30 mouse cellular contexts compared by ENCODE assay signal in genomic region chr12:3827771-3828170, GRCm38 (mm10). TPM values are rescaled to one million over a fixed set of nuclear protein-coding genes. Genes with fewer than 3 reads are reported as not detected.
DNase-seq lines count a peak whose midpoint lies in the region; ATAC-seq and TF ChIP-seq lines count a peak whose summit lies in the region.
"Had no signal": no experiment of that assay in that cellular context is flagged by ENCODE, and none has a peak within 500 bp of the region (broad histone marks: within the 10 kb centered on the region; RNA-seq: fewer than 3 reads in every experiment).

No protein-coding gene starts in this region.

- no peak overlapping the region for H3K9ac ChIP-seq in heart, embryonic 13.5 days
- H3K9ac ChIP-seq in heart, embryonic 11.5 days (ENCODE audit: low read depth, low read length): no peak overlapping the region
- no peak overlapping the region for H3K9ac ChIP-seq in heart, embryonic 15.5 days
- H3K9ac ChIP-seq in heart, postnatal 0 days (replicated peaks; ENCODE audit: low read depth, low read length): no peak overlapping the region
- H3K9ac ChIP-seq: embryonic facial prominence, embryonic 13.5 days; embryonic facial prominence, embryonic 15.5 days; forebrain, embryonic 12.5 days had no signal

- TF ChIP-seq EP300 in heart, postnatal 0 days (IDR thresholded peaks at IDR 0.05; ENCODE audit: low read depth): no peak

- no peak overlapping the region for H3K4me3 ChIP-seq in heart, embryonic 10.5 days
- H3K4me3 ChIP-seq in heart, embryonic 13.5 days: no peak overlapping the region
- no peak overlapping the region for H3K4me3 ChIP-seq in heart, embryonic 11.5 days (ENCODE audit: low read depth, low read length)
- H3K4me3 ChIP-seq in heart, embryonic 15.5 days: no peak overlapping the region
- no peak overlapping the region for H3K4me3 ChIP-seq in heart, postnatal 0 days (ENCODE audit: low read depth, low read length)
- H3K4me3 ChIP-seq: embryonic facial prominence, embryonic 13.5 days; embryonic facial prominence, embryonic 15.5 days; erythroblast, embryonic 14.5 days; forebrain, embryonic 10.5 days; forebrain, embryonic 12.5 days had no signal

- H3K27me3 ChIP-seq in heart, embryonic 10.5 days (ENCODE audit: insufficient read depth, poor library complexity, severe bottlenecking): no peaks in the 10 kb centered on the region
- H3K27me3 ChIP-seq in heart, embryonic 13.5 days (replicated peaks): no peaks in the 10 kb centered on the region
- no peaks in the 10 kb centered on the region for H3K27me3 ChIP-seq in heart, embryonic 11.5 days (ENCODE audit: control insufficient read depth, insufficient read depth, low read length)
- no peaks in the 10 kb centered on the region for H3K27me3 ChIP-seq in heart, embryonic 15.5 days
- H3K27me3 ChIP-seq in heart, postnatal 0 days (ENCODE audit: control insufficient read depth, insufficient read depth, low read length): no peaks in the 10 kb centered on the region
- H3K27me3 ChIP-seq: CH12.LX; embryonic facial prominence, embryonic 13.5 days; embryonic facial prominence, embryonic 15.5 days; forebrain, embryonic 12.5 days; Patski had no signal

- WGBS in heart, embryonic 10.5 days: 47% methylated on average over 5 of the region's 5 CpGs
- 41% methylated on average over 5 of the region's 5 CpGs for WGBS in heart, embryonic 13.5 days
- 51% methylated on average over 5 of the region's 5 CpGs for WGBS in heart, embryonic 11.5 days (ENCODE audit: insufficient replicate concordance)
- 63% methylated on average over 5 of the region's 5 CpGs for WGBS in heart, embryonic 15.5 days
- WGBS in heart, postnatal 0 days: 66% methylated on average over 5 of the region's 5 CpGs

- peak overlapping the region; percentile 17; the same call in 1 of the 2 replicates for H3K27ac ChIP-seq in heart, embryonic 10.5 days
- peak overlapping the region; percentile 37 for H3K27ac ChIP-seq in heart, embryonic 13.5 days (replicated peaks)
- no peak overlapping the region for H3K27ac ChIP-seq in heart, embryonic 11.5 days (ENCODE audit: low read depth, low read length)
- no peak overlapping the region for H3K27ac ChIP-seq in heart, embryonic 15.5 days
- H3K27ac ChIP-seq in heart, postnatal 0 days (ENCODE audit: low read depth): no peak overlapping the region
- H3K27ac ChIP-seq: embryonic facial prominence, embryonic 13.5 days; embryonic facial prominence, embryonic 15.5 days; forebrain, embryonic 10.5 days; forebrain, embryonic 12.5 days had no signal

- H3K9me3 ChIP-seq in heart, embryonic 10.5 days: no peaks in the 10 kb centered on the region
- no peaks in the 10 kb centered on the region for H3K9me3 ChIP-seq in heart, embryonic 13.5 days
- H3K9me3 ChIP-seq in heart, embryonic 11.5 days (replicated peaks; ENCODE audit: control insufficient read depth, low read length): no peaks in the 10 kb centered on the region
- no peaks in the 10 kb centered on the region for H3K9me3 ChIP-seq in heart, embryonic 15.5 days (replicated peaks)
- no peaks in the 10 kb centered on the region for H3K9me3 ChIP-seq in heart, postnatal 0 days (replicated peaks; ENCODE audit: control insufficient read depth, low read length)
- H3K9me3 ChIP-seq: embryonic facial prominence, embryonic 13.5 days; embryonic facial prominence, embryonic 15.5 days; forebrain, embryonic 10.5 days; forebrain, embryonic 12.5 days; G1E had no signal

- no peak for TF ChIP-seq CTCF in heart, postnatal 0 days (IDR thresholded peaks at IDR 0.05; ENCODE audit: low read depth)

- H3K4me1 ChIP-seq in heart, embryonic 10.5 days: peaks cover 59% of the 10 kb centered on the region
- peaks cover 69% of the 10 kb centered on the region for H3K4me1 ChIP-seq in heart, embryonic 13.5 days
- H3K4me1 ChIP-seq in heart, embryonic 11.5 days (ENCODE audit: control insufficient read depth, insufficient read depth, low read length): peaks cover 43% of the 10 kb centered on the region
- H3K4me1 ChIP-seq in heart, embryonic 15.5 days (replicated peaks): peaks cover 56% of the 10 kb centered on the region
- peaks cover 44% of the 10 kb centered on the region for H3K4me1 ChIP-seq in heart, postnatal 0 days (ENCODE audit: control insufficient read depth, insufficient read depth)

- H3K36me3 ChIP-seq in heart, embryonic 10.5 days: no peaks in the 10 kb centered on the region; the same call in 1 of the 2 replicates
- H3K36me3 ChIP-seq in heart, embryonic 13.5 days: 0 out of 2 replicates have a peak, but pooled peaks cover 4% of the 10 kb centered on the region
- no peaks in the 10 kb centered on the region for H3K36me3 ChIP-seq in heart, embryonic 11.5 days (ENCODE audit: control insufficient read depth, insufficient read depth, low read length)
- no peaks in the 10 kb centered on the region for H3K36me3 ChIP-seq in heart, embryonic 15.5 days
- H3K36me3 ChIP-seq in heart, postnatal 0 days (replicated peaks; ENCODE audit: control insufficient read depth, insufficient read depth, low read length): no peaks in the 10 kb centered on the region
- H3K36me3 ChIP-seq: forebrain, embryonic 10.5 days; forebrain, embryonic 12.5 days; G1E had no signal

- DNase-seq in heart, embryonic 10.5 days (ENCODE audit: low spot score): no peak
- no peak for DNase-seq in heart, postnatal 25 days (ENCODE audit: low spot score)
- no peak for DNase-seq in heart, adult 18-20 months
- DNase-seq in heart, postnatal 0 days (ENCODE audit: low spot score): no peak
- DNase-seq in heart, postnatal 10 days: no peak
- DNase-seq: adrenal gland, adult 8-10 months; adrenal gland, postnatal 14 days; adrenal gland, postnatal 36 days; B cell, adult 2 months; cerebellum, adult 11 months; cerebellum, adult 18-20 months; cerebellum, adult 8-10 months; cerebellum, adult 9-11 months; cerebellum, postnatal 14 days; cerebellum, postnatal 36 days; embryo, embryonic 11 days had no signal

- ATAC-seq in heart, embryonic 13.5 days (ENCODE audit: extremely low read depth, insufficient number of reproducible peaks, low FRiP score, low TSS enrichment): no peak
- ATAC-seq in heart, embryonic 11.5 days (replicated peaks; ENCODE audit: insufficient number of reproducible peaks, low FRiP score, low TSS enrichment): no peak
- ATAC-seq in heart, embryonic 15.5 days (replicated peaks; ENCODE audit: insufficient number of reproducible peaks, insufficient read depth, low FRiP score, low read depth): peak; percentile 56; the same call in 1 of the 2 replicates
- 0 out of 2 replicates have a peak, but pooled peaks have one; percentile 53 for ATAC-seq in heart, postnatal 0 days (ENCODE audit: insufficient read depth, low read depth)
- ATAC-seq: activated CD4-positive, CD25-positive, alpha-beta regulatory T cell, adult 4 months; CD4-positive, CD25-positive, alpha-beta regulatory T cell, adult 4 months; forebrain, embryonic 14.5 days; Patski had no signal

- intact Hi-C loops in heart, postnatal 25 days (cut with DNase I): no loop called here
- intact Hi-C loops in heart, postnatal 10 days (cut with DNase I): no loop called here

- H3K4me2 ChIP-seq in heart, embryonic 13.5 days: no peak overlapping the region
- no peak overlapping the region for H3K4me2 ChIP-seq in heart, embryonic 11.5 days
- no peak overlapping the region for H3K4me2 ChIP-seq in heart, embryonic 15.5 days
- H3K4me2 ChIP-seq in heart, postnatal 0 days (ENCODE audit: low read depth, low read length): no peak overlapping the region
- H3K4me2 ChIP-seq: embryonic facial prominence, embryonic 13.5 days; embryonic facial prominence, embryonic 15.5 days; forebrain, embryonic 12.5 days had no signal

RNA-seq across cellular contexts. Expression of gene Dnmt3a, which starts 22.0 kb away (rescaled TPM):
- polyA plus RNA-seq in heart, embryonic 10.5 days (2016; fragmentation: Nextera tagmentation; extraction: Ambion mirVana): 148 and 154 TPM in 2 replicates
- 10 to 100 TPM; 85.3 to 95.1 TPM for total RNA-seq in heart, postnatal 25 days (2021)
- 94.2 and 108 TPM in 2 replicates for polyA plus RNA-seq in heart, embryonic 13.5 days (2015; fragmentation: Nextera tagmentation; extraction: Ambion mirVana)
- 55.1 and 60.1 TPM in 2 replicates for polyA plus RNA-seq in heart, embryonic 11.5 days (2014; fragmentation: Nextera tagmentation; extraction: Ambion mirVana)
- 79.9 and 94.7 TPM in 2 replicates for polyA plus RNA-seq in heart, embryonic 15.5 days (2015; fragmentation: Nextera tagmentation; extraction: Ambion mirVana)
- total RNA-seq in heart, adult 18-20 months (2021): 10 to 100 TPM; 38.8 to 42.4 TPM
- total RNA-seq in heart, postnatal 0 days (2014; rRNA removed; ENCODE audit: low replicate concordance): 31.7 and 32.8 TPM in 2 replicates
- polyA plus RNA-seq in heart, postnatal 0 days (2015; fragmentation: Nextera tagmentation; extraction: Ambion mirVana): 71.5 and 76.0 TPM in 2 replicates
- total RNA-seq in heart, postnatal 10 days (2021): 100 to 1,000 TPM; 105 to 121 TPM

Comparison
In these comparisons a context has a peak if more than half of its experiments do, and no peak if none do; other contexts are left out.
1. H3K27ac ChIP-seq: peak in heart, embryonic 10.5 days (single experiment) and heart, embryonic 13.5 days (single experiment); none in heart, embryonic 11.5 days (single experiment), heart, embryonic 15.5 days (single experiment) and heart, postnatal 0 days (single experiment).
2. ATAC-seq: peak in heart, embryonic 15.5 days (single experiment) and heart, postnatal 0 days (single experiment); none in heart, embryonic 13.5 days (single experiment) and heart, embryonic 11.5 days (single experiment).